Mouse (Mus musculus) neural tube, embryonic 13.5 days (tissue): ENCODE data around the gene Adam19. TPM values are rescaled to one million over a fixed set of nuclear protein-coding genes. Genes with fewer than 3 reads are reported as not detected.

Experiments
- ATAC-seq: fragments of 200-750 bp; cut with Nextera tagmentation; 2 replicates; pipeline ENCODE4 v1.8.0; 2017; ENCODE audit warnings: low read depth, mild to moderate bottlenecking, moderate TSS enrichment, moderate library complexity
- H3K27ac ChIP-seq: fragments of 300-500 bp; sonication (generic); replicated peaks from 2 replicates; pipeline ENCODE4 v1.5.1; 2015; ENCODE audit warnings: moderate library complexity, mild to moderate bottlenecking, inconsistent platforms
- H3K27me3 ChIP-seq: fragments of 300-500 bp; sonication (generic); 2 replicates; pipeline ENCODE4 v1.6.1; 2015; ENCODE audit warnings: mild to moderate bottlenecking, inconsistent platforms
- H3K36me3 ChIP-seq: fragments of 300-500 bp; sonication (generic); 2 replicates; pipeline ENCODE4 v1.6.1; 2015; ENCODE audit warnings: mild to moderate bottlenecking, inconsistent platforms
- H3K4me1 ChIP-seq: fragments of 300-500 bp; sonication (generic); replicated peaks from 2 replicates; pipeline ENCODE4 v1.6.1; 2015; ENCODE audit warnings: inconsistent platforms
- H3K4me2 ChIP-seq: fragments of 300-500 bp; sonication (generic); 2 replicates; pipeline ENCODE4 v1.6.1; 2015; ENCODE audit warnings: inconsistent platforms, mild to moderate bottlenecking, moderate library complexity
- H3K4me3 ChIP-seq: fragments of 300-500 bp; sonication (generic); 2 replicates; pipeline ENCODE4 v1.5.1; 2015; ENCODE audit warnings: mild to moderate bottlenecking, inconsistent platforms
- H3K9ac ChIP-seq: fragments of 300-500 bp; sonication (generic); 2 replicates; pipeline ENCODE4 v1.6.1; 2015; ENCODE audit warnings: moderate library complexity, mild to moderate bottlenecking, inconsistent platforms
- H3K9me3 ChIP-seq: fragments of 300-500 bp; sonication (generic); 2 replicates; pipeline ENCODE4 v1.6.1; 2016; ENCODE audit warnings: inconsistent platforms
- WGBS: fragments of 180-500 bp; shearing (Covaris S2); methylation state at CpG from one replicate; pipeline ENCODE4 v1.1.7; 2015; 5-methylcytosine and 5-hydroxymethylcytosine counted together
- polyA plus RNA-seq: library from polyadenylated mRNA; unstranded; fragments of >200 nt; fragmentation: Nextera tagmentation; extraction: Ambion mirVana; gene quantifications from 2 replicates; pipeline ENCODE4 v1.2.1, GENCODE M21; 2015

The Adam19 gene
- polyA plus RNA-seq, 1 experiment from 2014 or later: 19.2 TPM

DNA sequence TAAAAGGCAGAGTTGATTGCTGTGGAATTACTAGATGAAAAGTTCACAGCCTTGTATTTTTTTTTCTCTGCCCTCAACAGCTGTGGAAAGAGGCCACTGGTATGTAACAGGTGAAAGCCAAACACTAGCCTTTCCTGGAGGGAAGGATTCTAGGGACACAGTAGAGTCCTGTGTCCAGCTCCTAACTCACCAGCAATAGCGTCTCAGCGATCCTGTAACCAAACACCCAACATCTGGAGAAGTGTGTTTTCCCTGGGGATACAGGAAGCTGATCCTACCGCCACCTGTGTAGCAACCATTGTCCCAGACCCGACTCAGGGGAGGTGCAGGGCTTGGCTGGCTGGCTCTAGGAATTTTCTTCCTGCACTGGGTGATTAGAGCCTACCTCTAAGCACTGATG, 63.8 kb downstream of the Adam19 start:
- no peak overlapping the region for H3K4me3 ChIP-seq
- no peak overlapping the region for H3K9ac ChIP-seq
- H3K4me2 ChIP-seq: no peak overlapping the region
- no peaks in the 10 kb centered on the region for H3K9me3 ChIP-seq
- no peaks in the 10 kb centered on the region for H3K27me3 ChIP-seq
- peaks cover 6% of the 10 kb centered on the region; the same call in 1 of the 2 replicates for H3K4me1 ChIP-seq
- peaks cover 81% of the 10 kb centered on the region for H3K36me3 ChIP-seq
- H3K27ac ChIP-seq: no peak overlapping the region
- 39% methylated on average over 4 of the region's 4 CpGs for WGBS
- ATAC-seq: no peak

DNA sequence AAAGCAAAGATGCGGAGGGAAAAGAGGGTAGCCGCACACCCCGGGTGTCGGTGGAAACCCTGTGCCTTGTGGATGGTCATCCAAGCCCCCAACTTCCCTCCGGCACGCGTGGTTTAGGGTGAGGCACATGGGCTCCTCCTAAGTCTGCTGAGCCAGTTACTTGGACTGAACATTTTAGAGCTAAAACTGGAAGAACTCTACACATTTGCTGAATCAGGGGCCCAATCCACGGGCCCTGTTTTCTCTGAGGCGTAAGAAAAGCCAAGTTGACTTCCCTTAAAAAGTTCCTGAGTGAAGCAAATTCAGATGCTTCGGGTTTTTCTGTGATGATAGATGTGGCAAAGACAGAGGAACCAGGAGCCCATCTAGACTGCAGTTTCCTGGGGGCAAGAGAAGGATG, 64.3 kb downstream of the Adam19 start:
- no peak for ATAC-seq
- no peaks in the 10 kb centered on the region for H3K27me3 ChIP-seq
- H3K9ac ChIP-seq: no peak overlapping the region
- H3K36me3 ChIP-seq: peaks cover 84% of the 10 kb centered on the region
- H3K4me3 ChIP-seq: no peak overlapping the region
- WGBS: 91% methylated on average over 10 of the region's 10 CpGs
- peaks cover 6% of the 10 kb centered on the region; the same call in 1 of the 2 replicates for H3K4me1 ChIP-seq
- H3K4me2 ChIP-seq: no peak overlapping the region
- no peak overlapping the region for H3K27ac ChIP-seq
- H3K9me3 ChIP-seq: no peaks in the 10 kb centered on the region

DNA sequence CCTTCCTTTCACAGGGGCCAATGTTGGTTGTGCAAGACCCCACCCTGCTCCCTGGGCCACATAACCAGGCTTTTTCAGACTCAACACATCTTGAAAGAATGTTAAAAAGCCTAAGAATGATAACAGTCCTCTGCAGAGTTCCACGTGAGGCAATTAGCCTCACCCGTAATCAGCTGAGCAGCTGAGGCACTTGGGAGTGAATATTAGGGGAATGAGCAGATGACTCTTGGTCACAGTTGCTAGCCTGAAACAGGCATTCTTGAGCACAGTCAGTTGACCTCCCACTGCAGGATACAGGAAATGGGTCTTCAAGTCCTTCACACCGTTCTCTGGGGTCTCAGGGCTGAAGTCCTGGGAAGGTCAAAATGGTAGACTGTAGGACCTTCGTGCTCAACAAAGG, 65.9 kb downstream of the Adam19 start:
- ATAC-seq: no peak
- WGBS: 88% methylated on average over 4 of the region's 4 CpGs
- H3K4me1 ChIP-seq: no peaks in the 10 kb centered on the region
- no peaks in the 10 kb centered on the region for H3K27me3 ChIP-seq
- H3K4me3 ChIP-seq: no peak overlapping the region
- H3K9me3 ChIP-seq: no peaks in the 10 kb centered on the region
- H3K36me3 ChIP-seq: peaks cover 79% of the 10 kb centered on the region
- no peak overlapping the region for H3K4me2 ChIP-seq
- H3K9ac ChIP-seq: no peak overlapping the region
- H3K27ac ChIP-seq: no peak overlapping the region

DNA sequence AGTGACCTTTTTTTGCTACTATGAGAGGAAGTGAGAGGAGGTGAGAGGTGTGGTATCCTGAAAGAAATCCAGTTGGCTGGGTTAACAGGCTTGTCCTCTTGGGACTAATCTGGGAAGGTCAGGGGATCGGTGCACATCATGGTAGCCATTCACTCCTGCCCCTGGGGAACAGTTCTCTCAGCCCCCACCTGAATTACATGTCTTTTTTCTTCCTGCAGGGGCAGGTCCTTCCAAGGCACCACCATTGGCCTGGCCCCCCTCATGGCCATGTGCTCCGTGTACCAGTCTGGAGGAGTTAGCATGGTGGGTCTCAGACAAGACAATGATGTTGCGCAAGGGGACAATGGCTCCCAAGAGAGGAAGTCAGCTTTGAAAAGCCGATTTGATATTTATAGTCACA, 67.1 kb downstream of the Adam19 start:
- Histone ChIP-seq H3K9me3 (no peaks in the 10 kb centered on the region), H3K4me2 (no peak overlapping the region), H3K27me3 (no peaks in the 10 kb centered on the region), H3K4me3 (no peak overlapping the region), H3K4me1 (no peaks in the 10 kb centered on the region), H3K36me3 (peaks cover 82% of the 10 kb centered on the region), H3K9ac (no peak overlapping the region), H3K27ac (no peak overlapping the region)
- 58% methylated on average over 4 of the region's 4 CpGs for WGBS
- ATAC-seq: no peak

DNA sequence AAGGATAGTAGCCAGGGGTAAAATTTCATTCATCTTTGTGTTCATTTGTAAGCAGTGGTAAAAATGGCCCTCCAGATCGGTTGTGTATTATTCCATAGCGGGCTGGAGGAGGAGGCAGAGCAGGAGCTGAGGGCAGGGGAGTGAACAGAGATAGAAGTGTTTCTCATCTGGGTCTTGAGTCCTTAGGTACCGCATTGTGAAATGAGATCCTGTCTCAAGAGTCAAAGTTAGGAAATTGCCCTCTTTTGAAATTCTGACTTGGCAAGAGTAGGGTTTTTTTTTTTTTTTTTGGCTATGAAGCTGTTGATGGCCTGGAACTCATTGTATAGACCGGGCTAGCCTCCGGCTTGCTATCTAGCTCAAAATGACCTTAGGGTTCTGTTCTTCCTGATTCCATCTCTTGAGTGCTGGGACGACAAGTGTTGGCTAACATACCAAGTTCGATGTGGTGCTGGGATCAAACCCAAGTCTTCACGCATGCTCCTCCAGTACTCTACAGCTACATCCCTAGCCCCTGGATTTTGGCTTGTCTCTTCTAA, 67.6 kb downstream of the Adam19 start:
- peaks cover 84% of the 10 kb centered on the region for H3K36me3 ChIP-seq
- no peak for ATAC-seq
- no peak overlapping the region for H3K4me3 ChIP-seq
- H3K27me3 ChIP-seq: no peaks in the 10 kb centered on the region
- no peaks in the 10 kb centered on the region for H3K4me1 ChIP-seq
- no peak overlapping the region for H3K27ac ChIP-seq
- WGBS: 92% methylated on average over 8 of the region's 8 CpGs
- no peak overlapping the region for H3K4me2 ChIP-seq
- H3K9me3 ChIP-seq: no peaks in the 10 kb centered on the region
- no peak overlapping the region for H3K9ac ChIP-seq

- no peak overlapping the region for H3K4me2 ChIP-seq
- no peaks in the 10 kb centered on the region for H3K4me1 ChIP-seq
- 92% methylated on average over 12 of the region's 12 CpGs for WGBS
- no peak overlapping the region for H3K27ac ChIP-seq
- no peak for ATAC-seq
- no peak overlapping the region for H3K4me3 ChIP-seq
- no peak overlapping the region for H3K9ac ChIP-seq
- H3K36me3 ChIP-seq: peaks cover 79% of the 10 kb centered on the region
- H3K27me3 ChIP-seq: no peaks in the 10 kb centered on the region
- no peaks in the 10 kb centered on the region for H3K9me3 ChIP-seq
These were observed 69.5 kb downstream of the Adam19 start for GRCm38 (mm10) chr11:46125093-46125834.

DNA sequence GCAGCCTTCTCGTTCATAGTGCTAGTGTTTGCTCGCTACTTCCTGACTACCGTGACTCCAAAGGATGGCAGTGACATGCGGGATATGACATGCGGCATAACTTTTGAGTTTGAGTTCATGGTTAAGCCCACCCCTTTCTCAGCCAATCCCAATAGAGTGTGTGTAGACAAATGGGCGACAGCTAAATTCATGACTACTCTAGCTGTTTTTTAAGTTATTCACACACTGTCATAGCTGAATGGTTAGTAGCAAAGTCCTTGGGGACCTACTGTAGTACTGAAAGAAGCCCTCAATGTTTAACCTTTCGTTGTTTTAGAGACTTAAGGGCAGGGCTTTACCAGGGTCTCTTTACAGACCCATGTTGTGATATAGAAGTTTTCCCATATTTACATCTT, 70.0 kb downstream of the Adam19 start:
- H3K27ac ChIP-seq: no peak overlapping the region
- ATAC-seq: no peak
- H3K4me2 ChIP-seq: no peak overlapping the region
- no peaks in the 10 kb centered on the region for H3K4me1 ChIP-seq
- H3K4me3 ChIP-seq: no peak overlapping the region
- 94% methylated on average over 7 of the region's 7 CpGs for WGBS
- no peaks in the 10 kb centered on the region for H3K9me3 ChIP-seq
- no peak overlapping the region for H3K9ac ChIP-seq
- H3K27me3 ChIP-seq: no peaks in the 10 kb centered on the region
- H3K36me3 ChIP-seq: peaks cover 79% of the 10 kb centered on the region

GRCm38 (mm10) chr11:46126317-46126716, 70.5 kb downstream of the Adam19 start:
- WGBS: 94% methylated on average over 7 of the region's 7 CpGs
- Histone ChIP-seq H3K9me3 (no peaks in the 10 kb centered on the region), H3K27me3 (no peaks in the 10 kb centered on the region), H3K4me1 (no peaks in the 10 kb centered on the region), H3K4me3 (no peak overlapping the region), H3K36me3 (peaks cover 78% of the 10 kb centered on the region), H3K9ac (no peak overlapping the region), H3K4me2 (no peak overlapping the region), H3K27ac (no peak overlapping the region)
- ATAC-seq: no peak

- WGBS: 94% methylated on average over 11 of the region's 11 CpGs
- Histone ChIP-seq H3K9ac (no peak overlapping the region), H3K27ac (no peak overlapping the region), H3K4me1 (no peaks in the 10 kb centered on the region), H3K36me3 (peaks cover 79% of the 10 kb centered on the region), H3K4me3 (no peak overlapping the region), H3K27me3 (no peaks in the 10 kb centered on the region), H3K9me3 (no peaks in the 10 kb centered on the region), H3K4me2 (no peak overlapping the region)
- no peak for ATAC-seq
These were observed 71.1 kb downstream of the Adam19 start for GRCm38 (mm10) chr11:46126827-46127410.

- Histone ChIP-seq H3K4me1 (no peaks in the 10 kb centered on the region), H3K27ac (no peak overlapping the region), H3K4me3 (no peak overlapping the region), H3K9me3 (no peaks in the 10 kb centered on the region), H3K9ac (no peak overlapping the region), H3K36me3 (peaks cover 74% of the 10 kb centered on the region), H3K27me3 (no peaks in the 10 kb centered on the region), H3K4me2 (no peak overlapping the region)
- ATAC-seq: no peak
- 84% methylated on average over 15 of the region's 15 CpGs for WGBS
These were observed 72.1 kb downstream of the Adam19 start for GRCm38 (mm10) chr11:46127621-46128547.

GRCm38 (mm10) chr11:46128548-46128945, 72.8 kb downstream of the Adam19 start:
- Histone ChIP-seq H3K36me3 (peaks cover 68% of the 10 kb centered on the region), H3K4me3 (no peak overlapping the region), H3K9ac (no peak overlapping the region), H3K27me3 (no peaks in the 10 kb centered on the region), H3K4me2 (no peak overlapping the region), H3K9me3 (no peaks in the 10 kb centered on the region), H3K4me1 (no peaks in the 10 kb centered on the region), H3K27ac (no peak overlapping the region)
- no peak for ATAC-seq
- WGBS: 66% methylated on average over 9 of the region's 9 CpGs
